Mouse (Mus musculus) heart, adult 9 months (tissue): ENCODE results near the gene Cep95.
A peak's percentile ranks its signal among the peaks of the same experiment; 100 is the strongest.
"Not testable (repeated sequence)": the region's sequence is repeated elsewhere in the genome, so short reads cannot be mapped to it uniquely, and the experiment has no call there.

ENCODE experiments used
- DNase-seq, 2 experiments: peaks; one replicate each; pipeline ENCODE4 v3.0.0; 2022; ENCODE audit warnings: low spot score in 2 of 2

Gene Cep95

GRCm38 (mm10) chr11:106788775-106789459 is at the start of gene Cep95, which contains the start of gene Ddx5:
TSS of gene Cep95 (plus strand) at chr11:106789252.
TSS of gene Ddx5 (minus strand) at chr11:106789185.
- peak; percentile 99 to 100 for DNase-seq

GRCm38 (mm10) chr11:106740724-106741123 is 48.3 kb upstream of the Cep95 start:
- DNase-seq = not testable (repeated sequence)

- no peak for DNase-seq
Measured at GRCm38 (mm10) chr11:106741232-106741631, 47.8 kb upstream of the Cep95 start.

GRCm38 (mm10) chr11:106741826-106742225 is 47.2 kb upstream of the Cep95 start:
- DNase-seq = no peak

- no peak for DNase-seq
Measured at GRCm38 (mm10) chr11:106742388-106742841, 46.6 kb upstream of the Cep95 start.

- DNase-seq = no peak
Measured at GRCm38 (mm10) chr11:106744949-106745348, 44.1 kb upstream of the Cep95 start.

- not testable (repeated sequence) for DNase-seq
Measured at GRCm38 (mm10) chr11:106749557-106750120, 39.4 kb upstream of the Cep95 start.

GRCm38 (mm10) chr11:106750121-106750751 is 38.8 kb upstream of the Cep95 start, which contains the start of gene Pecam1:
TSS of gene Pecam1 (minus strand) at chr11:106750628.
- no peak for DNase-seq

- no peak for DNase-seq
Measured at GRCm38 (mm10) chr11:106751039-106752018, 37.7 kb upstream of the Cep95 start, which contains the start of gene Milr1. TSS of gene Milr1 (plus strand) at chr11:106751226.

GRCm38 (mm10) chr11:106752103-106752502 is 36.9 kb upstream of the Cep95 start:
- peak in 1 of 2 experiments; percentile 44 for DNase-seq

- no peak for DNase-seq
Measured at GRCm38 (mm10) chr11:106753314-106753713, 35.7 kb upstream of the Cep95 start.

- no peak for DNase-seq
Measured at GRCm38 (mm10) chr11:106755583-106755982, 33.5 kb upstream of the Cep95 start.

- DNase-seq = no peak
Measured at GRCm38 (mm10) chr11:106759028-106759427, 30.0 kb upstream of the Cep95 start.

- DNase-seq = no peak
Measured at GRCm38 (mm10) chr11:106760511-106760910, 28.5 kb upstream of the Cep95 start.

GRCm38 (mm10) chr11:106762139-106762799 is 26.8 kb upstream of the Cep95 start:
- peak; percentile 57 to 75 for DNase-seq

- no peak for DNase-seq
Measured at GRCm38 (mm10) chr11:106762800-106763185, 26.3 kb upstream of the Cep95 start.

GRCm38 (mm10) chr11:106766611-106767162 is 22.4 kb upstream of the Cep95 start:
- no peak for DNase-seq

GRCm38 (mm10) chr11:106767516-106767915 is 21.5 kb upstream of the Cep95 start:
- no peak for DNase-seq

- no peak for DNase-seq
Measured at GRCm38 (mm10) chr11:106770195-106770974, 18.7 kb upstream of the Cep95 start.

- no peak for DNase-seq
Measured at GRCm38 (mm10) chr11:106773061-106773460, 16.0 kb upstream of the Cep95 start.
